Mouse (Mus musculus) neural tube, embryonic 11.5 days (tissue): Measurements from ENCODE around the gene 3110040N11Rik. TPM values are rescaled to one million over a fixed set of nuclear protein-coding genes. Genes with fewer than 3 reads are reported as not detected.
"Not testable (repeated sequence)": the region's sequence is repeated elsewhere in the genome, so short reads cannot be mapped to it uniquely, and the experiment has no call there.

Experiments used
- ATAC-seq: fragments of 200-750 bp; cut with Nextera tagmentation; 2 replicates; pipeline ENCODE4 v1.8.0; 2017; ENCODE audit warnings: moderate number of reproducible peaks, mild to moderate bottlenecking, moderate TSS enrichment, moderate library complexity; ENCODE audit not compliant: insufficient read depth, low FRiP score, low TSS enrichment
- DNase-seq: peaks from one replicate; pipeline ENCODE4 v3.0.0-alpha.2; 2015; ENCODE audit warnings: low spot score
- H3K27ac ChIP-seq: fragments of 300-500 bp; sonication (generic); 2 replicates; pipeline ENCODE4 v1.5.1; 2014; ENCODE audit warnings: low read depth, mild to moderate bottlenecking, low read length
- H3K27me3 ChIP-seq: fragments of 300-500 bp; sonication (generic); 2 replicates; pipeline ENCODE4 v1.6.1; 2014; ENCODE audit warnings: mild to moderate bottlenecking, low read length, mixed read lengths; ENCODE audit not compliant: control insufficient read depth, insufficient read depth
- H3K36me3 ChIP-seq: fragments of 300-500 bp; sonication (generic); 2 replicates; pipeline ENCODE4 v1.6.1; 2014; ENCODE audit warnings: mild to moderate bottlenecking, low read length, moderate library complexity, mixed read lengths; ENCODE audit not compliant: control insufficient read depth, insufficient read depth
- H3K4me1 ChIP-seq: fragments of 300-500 bp; sonication (generic); 2 replicates; pipeline ENCODE4 v1.6.1; 2014; ENCODE audit warnings: low read length, mixed read lengths; ENCODE audit not compliant: control insufficient read depth, insufficient read depth
- H3K4me2 ChIP-seq: fragments of 300-500 bp; sonication (generic); 2 replicates; pipeline ENCODE4 v1.6.1; 2014; ENCODE audit warnings: low read depth, mild to moderate bottlenecking, moderate library complexity
- H3K4me3 ChIP-seq: fragments of 300-500 bp; sonication (generic); 2 replicates; pipeline ENCODE4 v1.5.1; 2014; ENCODE audit warnings: low read depth, low read length
- H3K9ac ChIP-seq: fragments of 300-500 bp; sonication (generic); 2 replicates; pipeline ENCODE4 v1.6.1; 2014; ENCODE audit warnings: mild to moderate bottlenecking, low read length
- H3K9me3 ChIP-seq: fragments of 300-500 bp; sonication (generic); 2 replicates; pipeline ENCODE4 v1.6.1; 2016; ENCODE audit warnings: low read length; ENCODE audit not compliant: control insufficient read depth
- WGBS: fragments of 180-500 bp; shearing (Covaris S2); extraction: QIAGEN DNeasy Blood & Tissue Kit; methylation state at CpG from one replicate; pipeline ENCODE4 v1.1.7; 2014; 5-methylcytosine and 5-hydroxymethylcytosine counted together
- polyA plus RNA-seq: library from polyadenylated mRNA; unstranded; fragments of >200 nt; fragmentation: Nextera tagmentation; extraction: Ambion mirVana; gene quantifications from 2 replicates; pipeline ENCODE4 v1.2.1, GENCODE M21; 2014

The 3110040N11Rik gene
- polyA plus RNA-seq: 46.4 and 46.7 TPM in 2 replicates

DNA sequence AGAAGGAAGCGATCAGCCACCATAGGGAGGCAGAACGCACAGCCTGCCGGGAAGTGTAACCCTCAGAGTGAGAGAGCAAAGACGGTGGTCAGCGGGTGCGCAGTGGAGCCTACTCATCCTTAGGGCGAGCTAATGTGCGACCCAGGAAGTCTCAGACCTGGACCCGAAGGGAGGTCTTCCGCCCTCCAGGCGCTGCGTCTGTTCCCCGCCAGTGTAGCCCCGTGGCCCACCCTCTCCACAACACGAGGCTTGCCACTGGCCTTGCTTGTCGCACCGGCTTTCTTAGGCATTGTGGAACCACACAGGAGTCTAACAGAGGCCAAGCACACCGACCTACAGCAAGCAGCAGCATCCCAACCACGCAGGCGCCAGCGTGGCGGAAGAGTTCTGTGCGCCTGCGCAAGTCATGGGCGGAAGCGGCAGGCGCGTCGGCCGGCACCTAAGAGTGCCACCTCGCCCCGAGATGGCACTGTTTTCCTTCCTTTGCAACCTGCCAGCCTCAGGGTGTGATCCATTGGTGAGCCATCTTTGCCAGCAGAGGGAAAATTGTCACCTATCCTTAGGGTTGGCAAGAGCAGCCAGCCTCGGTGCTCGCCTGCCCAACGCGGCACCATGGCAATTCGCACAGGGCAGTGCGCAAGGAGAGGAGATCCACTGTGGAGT is at the start of gene 3110040N11Rik:
TSS of gene 3110040N11Rik (minus strand) at position 384 of the 663 bp plus-strand sequence.
- Histone ChIP-seq H3K4me1 (peaks cover 3% of the 10 kb centered on the region; the same call in 1 of the 2 replicates), H3K36me3 (no peaks in the 10 kb centered on the region), H3K4me2 (peak within 1 kb of the TSS; percentile 49), H3K4me3 (peak within 1 kb of the TSS; percentile 62), H3K9me3 (no peaks in the 10 kb centered on the region), H3K27ac (peak within 1 kb of the TSS; percentile 97), H3K9ac (peak within 1 kb of the TSS; percentile 79), H3K27me3 (no peaks in the 10 kb centered on the region)
- peak; percentile 91 for ATAC-seq
- peak; percentile 93 for DNase-seq
- WGBS: under 1% methylated on average over 37 of the region's 38 CpGs

DNA sequence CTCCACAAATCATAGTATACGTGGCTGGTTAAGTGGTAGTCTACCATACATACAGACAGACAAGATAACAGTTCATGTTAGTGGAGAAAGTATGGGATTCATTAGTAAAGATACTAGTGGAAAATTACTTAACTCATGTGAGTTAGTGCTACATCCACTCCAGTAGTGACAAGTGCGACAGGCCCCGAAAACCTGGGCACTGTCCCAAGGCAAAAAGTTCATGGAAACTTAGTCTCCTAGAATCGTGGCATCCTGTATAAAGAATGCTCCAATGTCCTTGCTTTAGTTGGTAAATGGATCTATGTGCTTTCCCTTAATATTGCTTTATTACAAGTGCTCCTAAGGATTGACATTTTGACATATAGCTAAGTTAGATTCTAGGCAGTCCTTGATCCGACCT is 48.5 kb upstream of the 3110040N11Rik start:
- not testable (repeated sequence) for DNase-seq, H3K36me3 ChIP-seq, H3K4me3 ChIP-seq, H3K9me3 ChIP-seq, ATAC-seq, H3K27ac ChIP-seq, H3K4me1 ChIP-seq, H3K9ac ChIP-seq, H3K4me2 ChIP-seq, H3K27me3 ChIP-seq
- 87% methylated on average over 5 of the region's 5 CpGs for WGBS

DNA sequence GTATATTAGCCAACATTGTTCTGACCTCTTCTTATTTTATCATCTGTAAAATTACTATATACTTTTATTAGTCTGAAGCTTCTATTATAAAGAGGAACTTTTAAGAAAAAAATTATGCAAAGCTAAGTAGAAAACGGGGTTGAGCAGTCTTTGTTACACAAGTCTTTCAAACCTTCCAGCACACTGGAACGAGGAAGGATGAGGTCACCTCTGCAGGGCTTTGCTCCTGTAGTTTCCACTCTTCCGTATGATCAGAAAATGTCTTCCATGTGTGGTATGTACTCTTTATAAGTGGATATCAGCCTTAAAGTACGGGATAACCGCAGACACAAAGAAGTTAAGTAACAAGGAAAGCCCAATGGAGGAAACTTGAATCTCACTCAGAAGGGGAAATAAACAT is 46.2 kb upstream of the 3110040N11Rik start:
- 87% methylated on average over 5 of the region's 5 CpGs for WGBS

DNA sequence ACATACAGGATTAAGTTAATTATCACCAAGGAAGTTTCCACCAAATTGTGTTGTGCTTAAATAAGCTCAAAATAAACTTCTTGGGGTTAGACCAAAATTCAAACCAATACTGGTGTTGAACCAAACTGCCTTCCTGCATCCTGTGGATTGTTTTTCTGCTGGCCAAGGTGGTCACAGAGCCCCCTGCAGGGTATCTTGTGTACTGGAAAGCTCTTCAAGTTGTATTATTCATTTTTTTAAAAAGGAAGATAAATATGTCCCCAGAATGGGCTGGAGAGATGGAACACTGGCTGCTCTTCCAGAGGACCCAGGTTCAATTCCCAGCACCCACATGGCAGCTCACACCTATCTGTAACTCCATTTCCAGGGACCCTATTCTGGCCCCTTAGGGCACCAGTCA is 45.6 kb upstream of the 3110040N11Rik start:
- Histone ChIP-seq H3K36me3 (no peaks in the 10 kb centered on the region), H3K4me1 (no peaks in the 10 kb centered on the region), H3K27me3 (no peaks in the 10 kb centered on the region), H3K9me3 (no peaks in the 10 kb centered on the region), H3K4me3 (no peak overlapping the region), H3K27ac (no peak overlapping the region), H3K4me2 (no peak overlapping the region), H3K9ac (no peak overlapping the region)
- no peak for DNase-seq
- no peak for ATAC-seq

More for the DNA sequence above, 46.2 kb upstream of the 3110040N11Rik start:
- Histone ChIP-seq H3K9me3 (no peaks in the 10 kb centered on the region), H3K9ac (no peak overlapping the region), H3K36me3 (no peaks in the 10 kb centered on the region), H3K4me1 (no peaks in the 10 kb centered on the region), H3K4me3 (no peak overlapping the region), H3K4me2 (no peak overlapping the region), H3K27ac (no peak overlapping the region), H3K27me3 (no peaks in the 10 kb centered on the region)
- DNase-seq: no peak
- no peak for ATAC-seq

DNA sequence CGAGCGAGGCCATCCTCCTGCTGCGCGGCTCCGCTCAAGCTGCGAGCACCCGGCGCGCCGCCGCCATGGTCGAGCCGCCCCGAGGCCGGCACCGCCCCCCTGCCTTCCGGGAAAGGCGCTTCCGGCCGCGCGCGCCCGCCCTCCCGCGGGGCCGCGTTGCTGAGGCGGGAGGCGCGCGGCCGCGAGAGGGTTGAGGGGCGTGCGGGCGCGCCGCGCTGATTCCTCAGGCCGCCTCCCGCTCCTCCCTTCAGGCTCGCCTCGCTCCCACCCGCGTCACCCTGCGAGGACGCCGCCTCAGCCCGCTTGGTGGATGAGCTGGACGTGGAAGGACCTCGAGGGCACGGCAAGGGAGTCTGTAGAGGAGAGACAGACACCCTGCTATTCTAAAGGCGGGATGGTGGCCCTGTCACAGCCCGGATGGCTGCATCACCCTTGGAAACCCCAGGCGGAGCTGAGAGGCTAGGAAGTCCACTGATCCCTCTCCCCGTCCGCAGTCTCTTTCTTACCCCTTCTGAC is 40.2 kb upstream of the 3110040N11Rik start, which contains the start of gene Btbd1:
TSS of gene Btbd1 (minus strand) at position 53 of the 516 bp plus-strand sequence.
- peak; percentile 92 for DNase-seq
- peaks cover 18% of the 10 kb centered on the region for H3K4me1 ChIP-seq
- H3K27ac ChIP-seq: peak within 1 kb of the TSS; percentile 91
- ATAC-seq: peak; percentile 85
- H3K9ac ChIP-seq: peak within 1 kb of the TSS; percentile 88
- peak within 1 kb of the TSS; percentile 80 for H3K4me3 ChIP-seq
- H3K36me3 ChIP-seq: no peaks in the 10 kb centered on the region
- H3K27me3 ChIP-seq: no peaks in the 10 kb centered on the region
- H3K4me2 ChIP-seq: peak within 1 kb of the TSS; percentile 79
- 0% methylated on average over 16 of the region's 58 CpGs for WGBS
- H3K9me3 ChIP-seq: no peaks in the 10 kb centered on the region

DNA sequence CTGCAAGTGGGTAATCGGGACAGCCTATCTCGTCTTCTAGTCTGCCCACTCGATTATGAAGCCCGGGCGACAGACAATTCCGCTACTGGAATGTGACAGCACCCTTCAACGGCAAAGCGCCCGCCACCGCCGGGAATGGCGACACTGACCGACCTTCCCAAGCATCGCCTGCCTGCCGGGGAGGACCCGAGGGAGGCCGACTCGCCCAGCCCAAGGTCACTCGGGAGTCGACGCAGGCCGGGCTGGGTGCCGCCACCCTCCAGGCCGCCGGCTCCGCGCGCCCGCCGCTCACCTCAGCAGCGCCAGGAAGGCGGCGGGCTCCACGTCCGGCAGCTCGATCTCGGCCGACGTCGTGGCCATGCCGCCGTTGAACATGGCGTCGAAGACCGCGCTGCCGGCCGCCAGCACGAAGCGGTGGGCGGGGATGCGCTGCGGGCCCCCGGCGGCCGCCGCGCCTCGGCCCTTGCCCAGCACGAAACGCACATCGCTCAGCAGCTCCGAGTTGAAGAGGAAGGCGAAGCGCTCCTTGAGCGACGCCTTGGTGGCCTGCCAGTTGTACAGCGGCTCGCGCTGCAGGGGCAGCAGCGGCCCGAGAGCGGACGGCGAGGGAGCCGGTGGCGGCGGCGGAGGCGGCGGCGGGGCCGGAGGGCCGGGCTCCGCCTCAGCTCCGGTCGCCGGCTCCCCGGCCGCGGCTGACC is 39.6 kb upstream of the 3110040N11Rik start:
- Histone ChIP-seq H3K36me3 (no peaks in the 10 kb centered on the region), H3K27ac (peak overlapping the region; percentile 91), H3K4me3 (peak overlapping the region; percentile 80), H3K9me3 (no peaks in the 10 kb centered on the region), H3K4me2 (peak overlapping the region; percentile 79), H3K9ac (peak overlapping the region; percentile 88), H3K27me3 (no peaks in the 10 kb centered on the region), H3K4me1 (peaks cover 18% of the 10 kb centered on the region)
- ATAC-seq (peak; percentile 65), DNase-seq (peak; percentile 57)
- WGBS: under 1% methylated on average over 81 of the region's 91 CpGs

DNA sequence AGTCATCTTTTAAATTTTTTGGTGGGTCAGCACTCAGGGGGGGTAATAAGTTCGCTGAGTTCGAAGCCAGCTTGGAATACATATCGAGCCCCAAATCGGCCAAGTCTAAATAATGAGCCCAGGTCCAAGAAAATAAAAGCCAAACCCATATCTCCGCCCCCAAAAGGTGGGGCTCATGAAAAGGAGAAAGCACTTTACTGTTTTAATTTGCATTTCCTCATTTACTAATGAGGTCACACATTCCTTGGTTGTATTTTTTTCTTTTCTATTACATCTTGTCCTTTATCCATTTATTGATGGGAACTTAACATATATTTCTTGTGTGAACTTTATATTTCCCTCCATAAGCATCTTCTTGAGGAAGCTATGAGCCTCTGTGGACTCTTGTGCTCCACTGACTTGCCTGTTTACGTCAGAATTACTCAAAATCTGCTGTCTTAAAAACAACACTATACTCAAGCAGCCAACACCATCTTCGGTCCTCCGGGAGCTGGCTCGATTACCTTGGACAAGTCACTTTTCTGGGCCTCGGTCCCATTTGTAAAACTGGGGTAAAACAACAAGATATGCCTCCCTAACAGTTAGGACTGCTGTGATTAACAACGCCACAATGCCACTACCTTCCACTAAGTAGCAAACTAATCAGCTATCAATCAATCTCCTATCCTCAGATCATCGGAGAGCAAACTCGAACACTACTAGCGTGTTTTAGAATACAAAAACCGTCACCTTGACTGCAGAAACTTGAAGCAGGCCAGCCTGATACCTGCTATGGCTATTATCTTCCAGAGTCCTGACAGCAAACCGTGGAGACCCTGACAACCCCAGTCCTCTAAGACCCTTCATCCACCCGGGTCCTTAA is 38.8 kb upstream of the 3110040N11Rik start:
- peak overlapping the region; percentile 80 for H3K4me3 ChIP-seq
- peaks cover 18% of the 10 kb centered on the region for H3K4me1 ChIP-seq
- H3K9me3 ChIP-seq: no peaks in the 10 kb centered on the region
- peak overlapping the region; percentile 79 for H3K4me2 ChIP-seq
- DNase-seq (no peak), ATAC-seq (no peak; the same call in 1 of the 2 replicates)
- no peaks in the 10 kb centered on the region for H3K36me3 ChIP-seq
- peak overlapping the region; percentile 91; the same call in 1 of the 2 replicates for H3K27ac ChIP-seq
- no peaks in the 10 kb centered on the region for H3K27me3 ChIP-seq
- 33% methylated on average over 17 of the region's 17 CpGs for WGBS
- H3K9ac ChIP-seq: peak overlapping the region; percentile 88

DNA sequence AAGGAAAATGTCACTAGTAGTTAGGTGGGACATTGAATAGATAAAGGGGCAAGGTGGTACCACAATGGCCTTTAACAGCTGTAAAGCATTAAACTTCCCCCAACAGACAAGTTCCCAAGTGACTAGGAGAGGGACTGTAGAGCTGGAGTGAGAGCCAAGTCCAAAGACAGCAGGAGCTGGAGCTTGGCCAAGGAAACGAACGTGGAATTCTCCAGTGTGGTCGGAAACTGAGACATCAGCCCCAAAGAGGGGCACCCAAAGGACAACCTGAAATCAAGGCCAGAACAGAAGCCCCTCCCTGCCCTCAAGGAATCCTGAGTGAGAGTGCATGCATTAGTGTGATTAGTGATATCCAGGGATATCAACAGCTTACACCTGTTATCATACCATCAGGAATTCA is 36.1 kb upstream of the 3110040N11Rik start:
- WGBS: 78% methylated on average over 3 of the region's 3 CpGs
- Histone ChIP-seq H3K36me3 (no peaks in the 10 kb centered on the region), H3K4me3 (no peak overlapping the region), H3K4me2 (no peak overlapping the region), H3K27ac (no peak overlapping the region), H3K4me1 (peaks cover 18% of the 10 kb centered on the region), H3K9ac (no peak overlapping the region), H3K27me3 (no peaks in the 10 kb centered on the region), H3K9me3 (no peaks in the 10 kb centered on the region)
- ATAC-seq (no peak), DNase-seq (no peak)
